Mouse (Mus musculus) midbrain, embryonic 13.5 days (tissue): ENCODE measurements around the gene Cmtm1. TPM values are rescaled to one million over a fixed set of nuclear protein-coding genes. Genes with fewer than 3 reads are reported as not detected.

Source experiments
- ATAC-seq: fragments of 200-750 bp; cut with Nextera tagmentation; 2 replicates; pipeline ENCODE4 v1.8.0; 2017; ENCODE audit warnings: mild to moderate bottlenecking, moderate TSS enrichment, moderate library complexity
- H3K27ac ChIP-seq: fragments of 300-500 bp; sonication (generic); 2 replicates; pipeline ENCODE4 v1.5.1; 2015; ENCODE audit warnings: inconsistent platforms, mild to moderate bottlenecking, moderate library complexity
- H3K27me3 ChIP-seq: fragments of 300-500 bp; sonication (generic); 2 replicates; pipeline ENCODE4 v1.6.1; 2015; ENCODE audit warnings: mild to moderate bottlenecking, inconsistent platforms
- H3K36me3 ChIP-seq: fragments of 300-500 bp; sonication (generic); 2 replicates; pipeline ENCODE4 v1.6.1; 2015; ENCODE audit warnings: mild to moderate bottlenecking, inconsistent platforms
- H3K4me1 ChIP-seq: fragments of 300-500 bp; sonication (generic); replicated peaks from 2 replicates; pipeline ENCODE4 v1.6.1; 2015; ENCODE audit warnings: inconsistent platforms
- H3K4me2 ChIP-seq: fragments of 300-500 bp; sonication (generic); replicated peaks from 2 replicates; pipeline ENCODE4 v1.6.1; 2015; ENCODE audit warnings: moderate library complexity, mild to moderate bottlenecking, inconsistent platforms
- H3K4me3 ChIP-seq: fragments of 300-500 bp; sonication (generic); replicated peaks from 2 replicates; pipeline ENCODE4 v1.5.1; 2015; ENCODE audit warnings: mild to moderate bottlenecking, inconsistent platforms
- H3K9ac ChIP-seq: fragments of 300-500 bp; sonication (generic); replicated peaks from 2 replicates; pipeline ENCODE4 v1.6.1; 2015; ENCODE audit warnings: mild to moderate bottlenecking, inconsistent platforms
- H3K9me3 ChIP-seq: fragments of 300-500 bp; sonication (generic); 2 replicates; pipeline ENCODE4 v1.6.1; 2016; ENCODE audit warnings: mild to moderate bottlenecking, inconsistent platforms
- WGBS: fragments of 180-500 bp; shearing (Covaris S2); methylation state at CpG from one replicate; pipeline ENCODE4 v1.1.7; 2015; 5-methylcytosine and 5-hydroxymethylcytosine counted together
- polyA plus RNA-seq: library from polyadenylated mRNA; unstranded; fragments of >200 nt; fragmentation: Nextera tagmentation; extraction: Ambion mirVana; gene quantifications from 2 replicates; pipeline ENCODE4 v1.2.1, GENCODE M21; 2015

Gene Cmtm1
- polyA plus RNA-seq, 1 experiment from 2014 or later: not detected

DNA sequence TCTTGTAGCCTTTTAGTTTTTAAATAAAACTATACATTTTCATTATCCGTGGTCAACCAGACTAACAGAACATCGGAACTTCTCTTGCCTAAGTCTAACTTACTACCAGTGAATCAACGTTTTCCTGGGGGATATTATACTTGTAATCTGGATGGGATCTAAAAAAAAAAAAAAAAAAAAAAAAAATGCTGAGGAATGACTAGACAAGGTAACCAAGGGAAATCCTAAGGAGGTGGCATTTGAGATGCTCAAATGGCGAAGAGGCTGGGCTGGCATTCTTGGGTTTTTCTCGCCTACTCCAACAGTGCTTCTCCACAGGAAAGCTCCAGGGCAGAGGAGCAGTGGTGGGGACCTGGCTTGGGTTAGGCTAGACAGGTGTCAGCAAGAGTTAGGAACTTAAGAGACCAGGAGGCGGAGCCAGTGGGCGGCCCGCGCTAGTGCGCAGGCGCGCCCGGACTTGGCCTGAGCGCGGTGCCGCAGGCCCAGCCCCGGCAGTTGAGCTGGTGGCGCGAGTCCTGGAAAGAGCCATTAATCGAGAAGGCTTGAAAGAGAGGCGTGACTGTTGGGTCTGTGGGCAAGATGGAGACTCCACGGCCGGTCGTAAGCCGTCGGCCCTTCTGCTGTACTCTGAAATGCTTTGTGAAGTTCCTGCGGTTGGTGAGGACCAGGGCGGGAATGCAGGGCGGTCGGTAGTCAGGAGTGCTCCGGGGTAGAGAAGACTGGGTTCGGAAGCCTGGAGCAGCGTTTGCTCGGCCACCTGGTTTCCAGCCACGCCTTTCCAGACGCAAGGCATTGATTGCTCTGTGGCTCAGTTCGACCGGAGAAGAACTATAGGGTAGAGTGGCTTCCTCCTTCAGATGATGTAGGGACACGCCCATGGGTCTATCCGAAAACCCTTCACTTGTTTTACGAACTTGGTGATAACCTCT, 59.2 kb downstream of the Cmtm1 start, which contains the start of gene Cklf:
Cklf (plus strand) TSS at position 423 of the 929 bp plus-strand sequence.
- peak within 1 kb of the TSS; percentile 74 for H3K4me2 ChIP-seq

GRCm38 (mm10) chr8:104249442-104249996, 60.4 kb downstream of the Cmtm1 start:
- no peak overlapping the region for H3K9ac ChIP-seq
- H3K4me2 ChIP-seq: no peak overlapping the region
- H3K4me1 ChIP-seq: peaks cover 26% of the 10 kb centered on the region
- 82% methylated on average over 7 of the region's 7 CpGs for WGBS
- H3K27ac ChIP-seq: no peak overlapping the region
- H3K27me3 ChIP-seq: no peaks in the 10 kb centered on the region
- ATAC-seq: no peak
- no peak overlapping the region for H3K4me3 ChIP-seq
- H3K9me3 ChIP-seq: no peaks in the 10 kb centered on the region
- H3K36me3 ChIP-seq: peaks cover 16% of the 10 kb centered on the region

More for the DNA sequence above, 59.2 kb downstream of the Cmtm1 start, which contains the start of gene Cklf:
- H3K9me3 ChIP-seq: no peaks in the 10 kb centered on the region
- peak; percentile 85 for ATAC-seq
- H3K27me3 ChIP-seq: no peaks in the 10 kb centered on the region
- H3K27ac ChIP-seq: peak within 1 kb of the TSS; percentile 58
- peak within 1 kb of the TSS; percentile 69 for H3K4me3 ChIP-seq
- 4% methylated on average over 41 of the region's 41 CpGs for WGBS
- H3K36me3 ChIP-seq: peaks cover 4% of the 10 kb centered on the region; the same call in 1 of the 2 replicates
- H3K4me1 ChIP-seq: peaks cover 26% of the 10 kb centered on the region
- peak within 1 kb of the TSS; percentile 69 for H3K9ac ChIP-seq

GRCm38 (mm10) chr8:104248276-104248675, 61.7 kb downstream of the Cmtm1 start, which contains the start of gene Tk2:
Gene Tk2 (minus strand): TSS chr8:104248558.
- Histone ChIP-seq H3K4me2 (peak within 1 kb of the TSS; percentile 90), H3K27me3 (no peaks in the 10 kb centered on the region), H3K27ac (peak within 1 kb of the TSS; percentile 44), H3K9me3 (no peaks in the 10 kb centered on the region), H3K4me3 (peak within 1 kb of the TSS; percentile 94), H3K4me1 (peaks cover 26% of the 10 kb centered on the region), H3K36me3 (peaks cover 28% of the 10 kb centered on the region), H3K9ac (peak within 1 kb of the TSS; percentile 94)
- 0% methylated on average over 27 of the region's 28 CpGs for WGBS
- ATAC-seq: peak; percentile 94

GRCm38 (mm10) chr8:104247908-104248275, 62.1 kb downstream of the Cmtm1 start:
- Histone ChIP-seq H3K9me3 (no peaks in the 10 kb centered on the region), H3K36me3 (peaks cover 32% of the 10 kb centered on the region), H3K27me3 (no peaks in the 10 kb centered on the region), H3K4me3 (peak overlapping the region; percentile 94), H3K27ac (no peak overlapping the region; the same call in 1 of the 2 replicates), H3K9ac (peak overlapping the region; percentile 94), H3K4me1 (peaks cover 26% of the 10 kb centered on the region), H3K4me2 (peak overlapping the region; percentile 90)
- 4% methylated on average over 11 of the region's 11 CpGs for WGBS
- ATAC-seq: peak; percentile 10; the same call in 1 of the 2 replicates

- WGBS: 74% methylated on average over 22 of the region's 22 CpGs
- H3K27ac ChIP-seq: no peak overlapping the region
- no peaks in the 10 kb centered on the region for H3K27me3 ChIP-seq
- H3K4me2 ChIP-seq: peak overlapping the region; percentile 90
- H3K9ac ChIP-seq: peak overlapping the region; percentile 94
- peak overlapping the region; percentile 94 for H3K4me3 ChIP-seq
- no peaks in the 10 kb centered on the region for H3K9me3 ChIP-seq
- no peak for ATAC-seq
- H3K4me1 ChIP-seq: peaks cover 26% of the 10 kb centered on the region
- peaks cover 38% of the 10 kb centered on the region for H3K36me3 ChIP-seq
Measured at GRCm38 (mm10) chr8:104247054-104247907, 62.7 kb downstream of the Cmtm1 start.

DNA sequence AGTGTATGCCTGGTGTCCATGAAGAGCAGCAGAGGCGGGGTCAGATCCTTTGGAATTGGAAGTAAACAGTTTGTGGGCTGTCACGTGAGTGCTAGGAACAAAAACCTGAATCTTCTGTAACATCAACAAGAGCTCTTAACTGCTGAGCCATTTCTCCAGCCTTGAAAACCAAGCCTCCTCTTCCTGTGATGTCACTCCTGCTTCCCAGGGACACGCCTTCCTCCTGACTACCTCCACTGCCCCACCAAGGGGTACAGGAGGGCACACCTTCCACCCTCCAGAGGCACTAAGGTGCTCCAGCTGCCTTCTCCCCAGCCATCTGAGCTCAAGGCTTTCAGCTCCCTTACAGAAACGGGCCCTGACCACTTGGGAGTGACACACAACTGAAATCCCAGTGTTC, 63.3 kb downstream of the Cmtm1 start:
- 92% methylated on average over 4 of the region's 4 CpGs for WGBS

More for the DNA sequence above, 63.3 kb downstream of the Cmtm1 start:
- Histone ChIP-seq H3K9me3 (no peaks in the 10 kb centered on the region), H3K27ac (no peak overlapping the region), H3K36me3 (peaks cover 44% of the 10 kb centered on the region), H3K4me2 (no peak overlapping the region), H3K9ac (no peak overlapping the region), H3K27me3 (no peaks in the 10 kb centered on the region), H3K4me1 (peaks cover 25% of the 10 kb centered on the region), H3K4me3 (no peak overlapping the region)
- no peak for ATAC-seq

Other genes starting within 250 kb of the Cmtm1 start
- 12.8 TPM in 2 replicates for gene Cdh5, start 208.5 kb downstream of the Cmtm1 start, polyA plus RNA-seq
- gene Bean1, start 139.7 kb downstream of the Cmtm1 start, polyA plus RNA-seq: 1.8 and 2.0 TPM in 2 replicates
- gene Tk2, start 61.6 kb downstream of the Cmtm1 start, polyA plus RNA-seq: 43.1 and 46.3 TPM in 2 replicates
- 34.4 and 36.5 TPM in 2 replicates for gene Cklf, start 59.3 kb downstream of the Cmtm1 start, polyA plus RNA-seq
- not detected in 2 replicates for gene Cmtm2a, start 17.0 kb downstream of the Cmtm1 start, polyA plus RNA-seq
- gene Gm45711, start 64 bp downstream of the Cmtm1 start, polyA plus RNA-seq: not detected in 2 replicates
- gene Gm11020, start 11.4 kb upstream of the Cmtm1 start, polyA plus RNA-seq: not detected in 2 replicates
- gene Cmtm2b, start 12.1 kb upstream of the Cmtm1 start, polyA plus RNA-seq: not detected in 2 replicates
- 31.4 and 34.9 TPM in 2 replicates for gene Cmtm3, start 29.3 kb upstream of the Cmtm1 start, polyA plus RNA-seq
- 1.8 TPM in 2 replicates for gene Cmtm4, start 85.7 kb upstream of the Cmtm1 start, polyA plus RNA-seq
- gene Dync1li2, start 132.9 kb upstream of the Cmtm1 start, polyA plus RNA-seq: 120 and 124 TPM in 2 replicates
- gene Terb1, start 199.8 kb upstream of the Cmtm1 start, polyA plus RNA-seq: 0.18 and 0.27 TPM in 2 replicates
- gene Nae1, start 224.5 kb upstream of the Cmtm1 start, polyA plus RNA-seq: 107 and 117 TPM in 2 replicates
- 1.7 and 2.2 TPM in 2 replicates for gene Car7, start 224.5 kb upstream of the Cmtm1 start, polyA plus RNA-seq